In genomic region chr5:24239006-24239405, GRCm38 (mm10) we compare ENCODE assay signal across 19 mouse cellular contexts.
"Had no signal": no experiment of that assay in that cellular context is flagged by ENCODE, and none has a peak within 500 bp of the region (broad histone marks: within the 10 kb centered on the region; RNA-seq: fewer than 3 reads in every experiment).

No protein-coding gene starts in this region.

- H3K4me2 ChIP-seq: lung, embryonic 14.5 days; midbrain, embryonic 12.5 days; neural tube, embryonic 13.5 days; neural tube, embryonic 15.5 days; stomach, embryonic 15.5 days had no signal

- H3K27ac ChIP-seq: midbrain, embryonic 10.5 days; midbrain, embryonic 12.5 days; neural tube, embryonic 13.5 days; neural tube, embryonic 15.5 days; stomach, embryonic 15.5 days; stomach, postnatal 0 days had no signal

- H3K9me3 ChIP-seq: midbrain, embryonic 10.5 days; midbrain, embryonic 12.5 days; neural tube, embryonic 13.5 days; neural tube, embryonic 15.5 days; stomach, embryonic 15.5 days had no signal

- ATAC-seq: midbrain, embryonic 16.5 days had no signal

- DNase-seq: lung, embryonic 14.5 days; lung, postnatal 10 days; lung, postnatal 4 days; midbrain, embryonic 14.5 days; retina, postnatal 1 day; right cerebral cortex, adult 18-20 months; right cerebral cortex, postnatal 25 days; right cerebral cortex, postnatal 4 days; thymus, adult 2 months; thymus, postnatal 25 days; thymus, postnatal 4 days had no signal

- H3K4me1 ChIP-seq: midbrain, embryonic 10.5 days; midbrain, embryonic 12.5 days; neural tube, embryonic 13.5 days; neural tube, embryonic 15.5 days; stomach, embryonic 15.5 days had no signal

- H3K27me3 ChIP-seq: neural tube, embryonic 13.5 days; neural tube, embryonic 15.5 days; stomach, embryonic 15.5 days had no signal

- H3K4me3 ChIP-seq: midbrain, embryonic 10.5 days; midbrain, embryonic 12.5 days; myocyte; neural tube, embryonic 13.5 days; neural tube, embryonic 15.5 days; stomach, embryonic 15.5 days had no signal

- H3K9ac ChIP-seq: lung, embryonic 14.5 days; midbrain, embryonic 12.5 days; neural tube, embryonic 13.5 days; neural tube, embryonic 15.5 days; stomach, embryonic 15.5 days had no signal

- H3K36me3 ChIP-seq: midbrain, embryonic 10.5 days; midbrain, embryonic 12.5 days; neural tube, embryonic 13.5 days; neural tube, embryonic 15.5 days; stomach, embryonic 15.5 days had no signal
